Mouse (Mus musculus): ENCODE results near the gene Acp4.
A peak's percentile ranks its signal among the peaks of the same experiment; 100 is the strongest.
"Not testable (repeated sequence)": the region's sequence is repeated elsewhere in the genome, so short reads cannot be mapped to it uniquely, and the experiment has no call there.

Acp4 gene

GRCm38 (mm10) chr7:44261147-44261546 lies 4.0 kb upstream of the Acp4 start, which contains the start of gene Gm15517:
Gene Gm15517 (plus strand): TSS chr7:44261447.
- DNase-seq = no peak

- DNase-seq = no peak
Observed at GRCm38 (mm10) chr7:44260410-44260809, 3.2 kb upstream of the Acp4 start.

GRCm38 (mm10) chr7:44254930-44255329 lies 2.2 kb downstream of the Acp4 start:
- DNase-seq = no peak

GRCm38 (mm10) chr7:44253023-44253616 lies 4.1 kb downstream of the Acp4 start:
- DNase-seq = no peak

- not testable (repeated sequence) for DNase-seq
Observed at GRCm38 (mm10) chr7:44250732-44251275, 6.4 kb downstream of the Acp4 start.

GRCm38 (mm10) chr7:44249248-44249647 lies 7.9 kb downstream of the Acp4 start:
- DNase-seq = no peak

GRCm38 (mm10) chr7:44247971-44248370 lies 9.2 kb downstream of the Acp4 start:
- DNase-seq = no peak

GRCm38 (mm10) chr7:44246984-44247470 lies 10.2 kb downstream of the Acp4 start:
- no peak for DNase-seq

- DNase-seq = peak; percentile 90
Observed at GRCm38 (mm10) chr7:44246055-44246983, 10.9 kb downstream of the Acp4 start, which contains the start of the genes 1700028J19Rik and 2410002F23Rik. Gene 1700028J19Rik (minus strand): TSS chr7:44246695. Gene 2410002F23Rik (plus strand): TSS chr7:44246722.

GRCm38 (mm10) chr7:44244080-44244479 lies 13.1 kb downstream of the Acp4 start:
- no peak for DNase-seq

GRCm38 (mm10) chr7:44241163-44241562 lies 16.0 kb downstream of the Acp4 start:
- DNase-seq = no peak

GRCm38 (mm10) chr7:44240712-44241111 lies 16.5 kb downstream of the Acp4 start:
- no peak for DNase-seq

- no peak for DNase-seq
Observed at GRCm38 (mm10) chr7:44239913-44240312, 17.3 kb downstream of the Acp4 start.

GRCm38 (mm10) chr7:44235909-44236308 lies 21.3 kb downstream of the Acp4 start, which contains the start of gene Gm36864:
Gene Gm36864 (plus strand): TSS chr7:44236177.
- no peak for DNase-seq

- no peak for DNase-seq
Observed at GRCm38 (mm10) chr7:44225076-44225475, 32.1 kb downstream of the Acp4 start, which contains the start of gene Klk1. Gene Klk1 (plus strand): TSS chr7:44225360.

- DNase-seq = not testable (repeated sequence)
Observed at GRCm38 (mm10) chr7:44222335-44222734, 34.8 kb downstream of the Acp4 start.

- DNase-seq = not testable (repeated sequence)
Observed at GRCm38 (mm10) chr7:44221601-44222000, 35.6 kb downstream of the Acp4 start.

- DNase-seq = no peak
Observed at GRCm38 (mm10) chr7:44215645-44216044, 41.5 kb downstream of the Acp4 start, which contains the start of gene Klk1b5. Gene Klk1b5 (plus strand): TSS chr7:44215945.

- DNase-seq = no peak
Observed at GRCm38 (mm10) chr7:44208307-44208706, 48.9 kb downstream of the Acp4 start.

GRCm38 (mm10) chr7:44207135-44207534 lies 50.0 kb downstream of the Acp4 start, which contains the start of gene Klk1b4:
Gene Klk1b4 (plus strand): TSS chr7:44207435.
- DNase-seq = not testable (repeated sequence)

Data from right cerebral cortex, postnatal 14 days (tissue).